Mouse (Mus musculus) limb, embryonic 12.5 days (tissue): ENCODE measurements around the gene Gm20388. TPM values are rescaled to one million over a fixed set of nuclear protein-coding genes. Genes with fewer than 3 reads are reported as not detected.

Source experiments
- ATAC-seq: fragments of 200-750 bp; cut with Nextera tagmentation; 2 replicates; pipeline ENCODE4 v1.8.0; 2017; ENCODE audit warnings: low read depth, moderate TSS enrichment; ENCODE audit not compliant: insufficient number of reproducible peaks, insufficient read depth, low FRiP score, low TSS enrichment
- H3K27ac ChIP-seq: fragments of 300-500 bp; sonication (generic); 2 replicates; pipeline ENCODE4 v1.5.1; 2016; ENCODE audit warnings: mild to moderate bottlenecking, moderate library complexity
- H3K27me3 ChIP-seq: fragments of 300-500 bp; sonication (generic); 2 replicates; pipeline ENCODE4 v1.6.1; 2016; ENCODE audit warnings: mild to moderate bottlenecking, moderate library complexity
- H3K36me3 ChIP-seq: fragments of 300-500 bp; sonication (generic); 2 replicates; pipeline ENCODE4 v1.6.1; 2016; ENCODE audit warnings: mild to moderate bottlenecking, moderate library complexity
- H3K4me1 ChIP-seq: fragments of 300-500 bp; sonication (generic); replicated peaks from 2 replicates; pipeline ENCODE4 v1.6.1; 2016
- H3K4me2 ChIP-seq: fragments of 300-500 bp; sonication (generic); 2 replicates; pipeline ENCODE4 v1.6.1; 2016; ENCODE audit warnings: mild to moderate bottlenecking, moderate library complexity
- H3K4me3 ChIP-seq: fragments of 300-500 bp; sonication (generic); replicated peaks from 2 replicates; pipeline ENCODE4 v1.5.1; 2016; ENCODE audit warnings: mild to moderate bottlenecking
- H3K9ac ChIP-seq: fragments of 300-500 bp; sonication (generic); replicated peaks from 2 replicates; pipeline ENCODE4 v1.6.1; 2016; ENCODE audit warnings: mild to moderate bottlenecking, moderate library complexity
- H3K9me3 ChIP-seq: fragments of 300-500 bp; sonication (generic); 2 replicates; pipeline ENCODE4 v1.6.1; 2016; ENCODE audit warnings: mild to moderate bottlenecking, moderate library complexity
- WGBS: fragments of 180-500 bp; shearing (Covaris S2); methylation state at CpG from one replicate; pipeline ENCODE4 v1.1.7; 2016; 5-methylcytosine and 5-hydroxymethylcytosine counted together
- polyA plus RNA-seq: library from polyadenylated mRNA; unstranded; fragments of >200 nt; fragmentation: Nextera tagmentation; extraction: Ambion mirVana; gene quantifications from 2 replicates; pipeline ENCODE4 v1.2.1, GENCODE M21; 2016

The Gm20388 gene
- polyA plus RNA-seq, 1 experiment from 2014 or later = not detected

- no peak overlapping the region for H3K4me2 ChIP-seq
- H3K36me3 ChIP-seq = no peaks in the 10 kb centered on the region
- peaks cover 4% of the 10 kb centered on the region; the same call in 1 of the 2 replicates for H3K4me1 ChIP-seq
- 72% methylated on average over 12 of the region's 12 CpGs for WGBS
- no peak overlapping the region for H3K4me3 ChIP-seq
- ATAC-seq = no peak
- peaks cover 35% of the 10 kb centered on the region for H3K27me3 ChIP-seq
- no peak overlapping the region for H3K27ac ChIP-seq
- H3K9me3 ChIP-seq = no peaks in the 10 kb centered on the region
- no peak overlapping the region for H3K9ac ChIP-seq
Observed at GRCm38 (mm10) chr8:120768454-120769218, 858.0 kb downstream of the Gm20388 start.

GRCm38 (mm10) chr8:120777184-120777583 lies 866.5 kb downstream of the Gm20388 start:
- no peak for ATAC-seq
- WGBS = 82% methylated on average over 10 of the region's 10 CpGs
- H3K27me3 ChIP-seq = peaks cover 20% of the 10 kb centered on the region

GRCm38 (mm10) chr8:120777732-120778131 lies 867.1 kb downstream of the Gm20388 start:
- Histone ChIP-seq H3K4me1 (no peaks in the 10 kb centered on the region), H3K27me3 (peaks cover 25% of the 10 kb centered on the region), H3K27ac (no peak overlapping the region), H3K4me2 (no peak overlapping the region), H3K4me3 (no peak overlapping the region), H3K9me3 (no peaks in the 10 kb centered on the region), H3K9ac (no peak overlapping the region), H3K36me3 (no peaks in the 10 kb centered on the region)
- no peak for ATAC-seq
- WGBS = 65% methylated on average over 13 of the region's 13 CpGs

More at GRCm38 (mm10) chr8:120777184-120777583, 866.5 kb downstream of the Gm20388 start:
- Histone ChIP-seq H3K27ac (no peak overlapping the region), H3K4me2 (no peak overlapping the region), H3K9me3 (no peaks in the 10 kb centered on the region), H3K9ac (no peak overlapping the region), H3K4me1 (no peaks in the 10 kb centered on the region), H3K36me3 (no peaks in the 10 kb centered on the region), H3K4me3 (no peak overlapping the region)

- H3K4me1 ChIP-seq = no peaks in the 10 kb centered on the region
- H3K36me3 ChIP-seq = no peaks in the 10 kb centered on the region
- WGBS = 86% methylated on average over 7 of the region's 7 CpGs
- ATAC-seq = no peak
- H3K9me3 ChIP-seq = no peaks in the 10 kb centered on the region
- H3K27ac ChIP-seq = no peak overlapping the region
- H3K9ac ChIP-seq = no peak overlapping the region
- H3K27me3 ChIP-seq = peaks cover 29% of the 10 kb centered on the region
- no peak overlapping the region for H3K4me2 ChIP-seq
- H3K4me3 ChIP-seq = no peak overlapping the region
Observed at GRCm38 (mm10) chr8:120779106-120779505, 868.5 kb downstream of the Gm20388 start.

- H3K9me3 ChIP-seq = no peaks in the 10 kb centered on the region
- no peak overlapping the region for H3K27ac ChIP-seq
- no peaks in the 10 kb centered on the region for H3K36me3 ChIP-seq
- no peak overlapping the region for H3K4me3 ChIP-seq
- peaks cover 2% of the 10 kb centered on the region for H3K4me1 ChIP-seq
- ATAC-seq = no peak
- 87% methylated on average over 4 of the region's 4 CpGs for WGBS
- H3K4me2 ChIP-seq = no peak overlapping the region
- peaks cover 19% of the 10 kb centered on the region; the same call in 1 of the 2 replicates for H3K27me3 ChIP-seq
- no peak overlapping the region for H3K9ac ChIP-seq
Observed at GRCm38 (mm10) chr8:120783781-120784180, 873.1 kb downstream of the Gm20388 start.

GRCm38 (mm10) chr8:120786753-120787152 lies 876.1 kb downstream of the Gm20388 start:
- Histone ChIP-seq H3K9ac (no peak overlapping the region), H3K36me3 (no peaks in the 10 kb centered on the region), H3K4me1 (peaks cover 11% of the 10 kb centered on the region), H3K9me3 (no peaks in the 10 kb centered on the region), H3K4me3 (no peak overlapping the region), H3K27me3 (peaks cover 14% of the 10 kb centered on the region; the same call in 1 of the 2 replicates), H3K27ac (no peak overlapping the region), H3K4me2 (no peak overlapping the region)
- ATAC-seq = no peak
- WGBS = 77% methylated on average over 4 of the region's 4 CpGs

GRCm38 (mm10) chr8:120787631-120788030 lies 877.0 kb downstream of the Gm20388 start:
- WGBS = 25% methylated on average over 5 of the region's 5 CpGs
- H3K4me2 ChIP-seq = no peak overlapping the region

GRCm38 (mm10) chr8:120792710-120793109 lies 882.1 kb downstream of the Gm20388 start:
- H3K4me2 ChIP-seq = no peak overlapping the region
- 82% methylated on average over 15 of the region's 15 CpGs for WGBS
- H3K27me3 ChIP-seq = peaks cover 4% of the 10 kb centered on the region; the same call in 1 of the 2 replicates
- H3K4me1 ChIP-seq = peaks cover 11% of the 10 kb centered on the region
- H3K9ac ChIP-seq = no peak overlapping the region
- no peak overlapping the region for H3K27ac ChIP-seq
- no peaks in the 10 kb centered on the region for H3K9me3 ChIP-seq
- no peaks in the 10 kb centered on the region for H3K36me3 ChIP-seq
- ATAC-seq = no peak
- H3K4me3 ChIP-seq = no peak overlapping the region

More at GRCm38 (mm10) chr8:120787631-120788030, 877.0 kb downstream of the Gm20388 start:
- no peaks in the 10 kb centered on the region for H3K36me3 ChIP-seq
- no peaks in the 10 kb centered on the region for H3K9me3 ChIP-seq
- no peak overlapping the region for H3K9ac ChIP-seq
- peaks cover 5% of the 10 kb centered on the region; the same call in 1 of the 2 replicates for H3K27me3 ChIP-seq
- H3K4me1 ChIP-seq = peaks cover 11% of the 10 kb centered on the region
- ATAC-seq = no peak
- no peak overlapping the region for H3K4me3 ChIP-seq
- no peak overlapping the region for H3K27ac ChIP-seq

GRCm38 (mm10) chr8:120795944-120796635 lies 885.4 kb downstream of the Gm20388 start:
- Histone ChIP-seq H3K9ac (no peak overlapping the region), H3K27me3 (peaks cover 27% of the 10 kb centered on the region), H3K9me3 (no peaks in the 10 kb centered on the region), H3K4me1 (no peaks in the 10 kb centered on the region), H3K4me3 (no peak overlapping the region), H3K27ac (no peak overlapping the region), H3K36me3 (no peaks in the 10 kb centered on the region), H3K4me2 (no peak overlapping the region)
- peak; percentile 53; the same call in 1 of the 2 replicates for ATAC-seq
- WGBS = 50% methylated on average over 9 of the region's 9 CpGs

- Histone ChIP-seq H3K4me1 (no peaks in the 10 kb centered on the region), H3K4me2 (no peak overlapping the region), H3K9me3 (no peaks in the 10 kb centered on the region), H3K27ac (no peak overlapping the region), H3K9ac (no peak overlapping the region), H3K27me3 (peaks cover 37% of the 10 kb centered on the region), H3K4me3 (no peak overlapping the region), H3K36me3 (no peaks in the 10 kb centered on the region)
- WGBS = 84% methylated on average over 9 of the region's 9 CpGs
- ATAC-seq = no peak
Observed at GRCm38 (mm10) chr8:120797019-120797727, 886.5 kb downstream of the Gm20388 start.
